Mouse (Mus musculus) MEL (cell line): ENCODE measurements around the gene Cwc27. TPM values are rescaled to one million over a fixed set of nuclear protein-coding genes. Genes with fewer than 3 reads are reported as not detected.

Source experiments
- DNase-seq: peaks from one replicate; pipeline ENCODE4 v3.0.0; 2011; ENCODE audit warnings: low read depth, low spot score
- H3K27ac ChIP-seq: 2 replicates; pipeline ENCODE4 v1.5.1; 2012; ENCODE audit warnings: low read depth, mild to moderate bottlenecking, control low read depth, low read length, moderate library complexity; ENCODE audit not compliant: control insufficient read depth
- H3K27me3 ChIP-seq, 2 experiments: fragments of 150-350 bp in 1 of 2; sonication (generic) in 1 of 2; 2 replicates each; pipeline ENCODE4 v1.6.1; 2012; ENCODE audit warnings: low read length in 2 of 2, mild to moderate bottlenecking in 2 of 2, improper control_type of control experiment in 1 of 2, moderate library complexity in 1 of 2; ENCODE audit not compliant: insufficient read depth in 2 of 2, control insufficient read depth in 1 of 2
- H3K36me3 ChIP-seq, 2 experiments: 2 replicates each; pipeline ENCODE4 v1.6.1; 2012 to 2014; ENCODE audit warnings: low read length in 2 of 2, improper control_type of control experiment in 1 of 2, inconsistent platforms in 1 of 2, mild to moderate bottlenecking in 1 of 2; ENCODE audit not compliant: insufficient read depth in 2 of 2, control insufficient read depth in 1 of 2
- H3K4me1 ChIP-seq, 2 experiments: fragments of 150-350 bp in 1 of 2; sonication (generic) in 1 of 2; 2 replicates each; pipeline ENCODE4 v1.6.1; 2012; ENCODE audit warnings: low read length in 2 of 2, improper control_type of control experiment in 1 of 2, mild to moderate bottlenecking in 1 of 2; ENCODE audit not compliant: insufficient read depth in 2 of 2, control insufficient read depth in 1 of 2
- H3K4me3 ChIP-seq, 2 experiments: fragments of 150-350 bp in 1 of 2; sonication (generic) in 1 of 2; 2 replicates each; pipeline ENCODE4 v1.5.1; 2012; ENCODE audit warnings: low read depth in 2 of 2, low read length in 2 of 2, mild to moderate bottlenecking in 2 of 2, moderate library complexity in 2 of 2, control low read depth in 1 of 2, improper control_type of control experiment in 1 of 2; ENCODE audit not compliant: control insufficient read depth in 1 of 2, insufficient read depth in 1 of 2
- H3K79me2 ChIP-seq: 2 replicates; pipeline ENCODE4 v1.6.1; 2012; ENCODE audit warnings: mild to moderate bottlenecking, low read length, moderate library complexity; ENCODE audit not compliant: control insufficient read depth, poor library complexity, insufficient read depth
- H3K9ac ChIP-seq: 2 replicates; pipeline ENCODE4 v1.6.1; 2012; ENCODE audit warnings: low read depth, mild to moderate bottlenecking, control low read depth, low read length, moderate library complexity; ENCODE audit not compliant: control insufficient read depth, poor library complexity, severe bottlenecking
- H3K9me3 ChIP-seq: fragments of 150-350 bp; sonication (generic); replicated peaks from 2 replicates; pipeline ENCODE4 v1.6.1; 2012; ENCODE audit warnings: mild to moderate bottlenecking, low read length, improper control_type of control experiment, moderate library complexity; ENCODE audit not compliant: insufficient read depth
- BHLHE40 ChIP-seq: IDR thresholded peaks from 2 replicates; pipeline ENCODE4 v1.6.1; 2012; ENCODE audit warnings: low read depth, mild to moderate bottlenecking, inconsistent platforms, low read length, improper control_type of control experiment, borderline replicate concordance
- CHD1 ChIP-seq: IDR thresholded peaks from 2 replicates; pipeline ENCODE4 v1.6.1; 2012; ENCODE audit warnings: low read depth, mild to moderate bottlenecking, inconsistent platforms, low read length, improper control_type of control experiment
- CHD2 ChIP-seq: IDR thresholded peaks from 2 replicates; pipeline ENCODE4 v1.6.1; 2011; ENCODE audit warnings: low read length, improper control_type of control experiment
- ELF1 ChIP-seq: IDR thresholded peaks from 2 replicates; pipeline ENCODE4 v1.6.1; 2014; ENCODE audit warnings: low read depth, mild to moderate bottlenecking, inconsistent platforms, low read length, improper control_type of control experiment, moderate library complexity
- ETS1 ChIP-seq: IDR thresholded peaks from 2 replicates; pipeline ENCODE4 v1.6.1; 2012; ENCODE audit warnings: low read depth, mild to moderate bottlenecking, inconsistent platforms, low read length, improper control_type of control experiment, moderate library complexity
- GATA1 ChIP-seq: IDR thresholded peaks from 2 replicates; pipeline ENCODE4 v1.6.1; 2011; ENCODE audit warnings: low read depth, low read length, improper control_type of control experiment
- HCFC1 ChIP-seq: IDR thresholded peaks from 2 replicates; pipeline ENCODE4 v1.6.1; 2012; ENCODE audit warnings: low read depth, mild to moderate bottlenecking, inconsistent platforms, low read length, improper control_type of control experiment, moderate library complexity
- JUND ChIP-seq: IDR thresholded peaks from 2 replicates; pipeline ENCODE4 v1.6.1; 2011; ENCODE audit warnings: low read depth, mild to moderate bottlenecking, improper control_type of control experiment, low read length
- MAFK ChIP-seq: IDR thresholded peaks from 2 replicates; pipeline ENCODE4 v1.6.1; 2011; ENCODE audit warnings: low read depth, mild to moderate bottlenecking, low read length, improper control_type of control experiment, borderline replicate concordance
- MXI1 ChIP-seq: IDR thresholded peaks from 2 replicates; pipeline ENCODE4 v1.6.1; 2011; ENCODE audit warnings: mild to moderate bottlenecking, low read depth, low read length, improper control_type of control experiment
- NELFE ChIP-seq: IDR thresholded peaks from 2 replicates; pipeline ENCODE4 v1.6.1; 2011; ENCODE audit warnings: low read depth, low read length, improper control_type of control experiment
- NRF1 ChIP-seq: IDR thresholded peaks from 2 replicates; pipeline ENCODE4 v1.6.1; 2014; ENCODE audit warnings: low read depth, mild to moderate bottlenecking, inconsistent platforms, low read length, improper control_type of control experiment, moderate library complexity; ENCODE audit not compliant: poor library complexity, insufficient read depth, severe bottlenecking
- POLR2AphosphoS2 ChIP-seq: IDR thresholded peaks from 2 replicates; pipeline ENCODE4 v1.6.1; 2011; ENCODE audit warnings: low read length, improper control_type of control experiment
- POLR2AphosphoS5 ChIP-seq: IDR thresholded peaks from 2 replicates; pipeline ENCODE4 v1.6.1; 2012; ENCODE audit warnings: low read depth, borderline replicate concordance, mild to moderate bottlenecking, inconsistent platforms, low read length, moderate library complexity, mixed read lengths
- RAD21 ChIP-seq: IDR thresholded peaks from 2 replicates; pipeline ENCODE4 v1.6.1; 2011; ENCODE audit warnings: mild to moderate bottlenecking, low read depth, low read length, improper control_type of control experiment
- RCOR1 ChIP-seq: IDR thresholded peaks from 2 replicates; pipeline ENCODE4 v1.6.1; 2012; ENCODE audit warnings: low read depth, mild to moderate bottlenecking, inconsistent platforms, low read length, improper control_type of control experiment
- SIN3A ChIP-seq: IDR thresholded peaks from 2 replicates; pipeline ENCODE4 v1.6.1; 2012; ENCODE audit warnings: low read length, improper control_type of control experiment, inconsistent platforms
- TAL1 ChIP-seq: IDR thresholded peaks from 2 replicates; pipeline ENCODE4 v1.6.1; 2012; ENCODE audit warnings: mild to moderate bottlenecking, inconsistent platforms, low read length, moderate library complexity, mixed read lengths
- TCF12 ChIP-seq: IDR thresholded peaks from 2 replicates; pipeline ENCODE4 v1.6.1; 2014; ENCODE audit warnings: low read depth, mild to moderate bottlenecking, inconsistent platforms, low read length, improper control_type of control experiment, moderate library complexity
- UBTF ChIP-seq: IDR thresholded peaks from 2 replicates; pipeline ENCODE4 v1.6.1; 2012; ENCODE audit warnings: low read depth, mild to moderate bottlenecking, inconsistent platforms, low read length, improper control_type of control experiment, moderate library complexity, borderline replicate concordance; ENCODE audit not compliant: insufficient read depth
- ZC3H11A ChIP-seq: IDR thresholded peaks from 2 replicates; pipeline ENCODE4 v1.6.1; 2012; ENCODE audit warnings: low read depth, mild to moderate bottlenecking, inconsistent platforms, low read length, improper control_type of control experiment
- ZMIZ1 ChIP-seq: IDR thresholded peaks from 2 replicates; pipeline ENCODE4 v1.6.1; 2012; ENCODE audit warnings: low read depth, mild to moderate bottlenecking, inconsistent platforms, low read length, improper control_type of control experiment, moderate library complexity
- polyA plus RNA-seq, 2 experiments: library from polyadenylated mRNA; stranded (reverse) in 1 of 2; unstranded in 1 of 2; fragments of >175 nt in 1 of 2; fragments of >200 nt in 1 of 2; gene quantifications; 2 replicates each; pipeline versions ENCODE4 v1.2.1 to v1.2.4; 2012; ENCODE audit warnings: low replicate concordance in 2 of 2, low read depth in 1 of 2; ENCODE audit not compliant: insufficient read length in 2 of 2, insufficient read depth in 1 of 2, missing spikeins in 1 of 2
- total RNA-seq: library from RNA; depleted of rRNA; stranded (reverse); fragments of 300-350 nt; gene quantifications from 2 replicates; pipeline ENCODE4 v1.2.3, GENCODE M21; 2012

Gene Cwc27
- total and polyA plus RNA-seq, 3 experiments = 18.3 to 22.0 TPM; not detected in 1

DNA sequence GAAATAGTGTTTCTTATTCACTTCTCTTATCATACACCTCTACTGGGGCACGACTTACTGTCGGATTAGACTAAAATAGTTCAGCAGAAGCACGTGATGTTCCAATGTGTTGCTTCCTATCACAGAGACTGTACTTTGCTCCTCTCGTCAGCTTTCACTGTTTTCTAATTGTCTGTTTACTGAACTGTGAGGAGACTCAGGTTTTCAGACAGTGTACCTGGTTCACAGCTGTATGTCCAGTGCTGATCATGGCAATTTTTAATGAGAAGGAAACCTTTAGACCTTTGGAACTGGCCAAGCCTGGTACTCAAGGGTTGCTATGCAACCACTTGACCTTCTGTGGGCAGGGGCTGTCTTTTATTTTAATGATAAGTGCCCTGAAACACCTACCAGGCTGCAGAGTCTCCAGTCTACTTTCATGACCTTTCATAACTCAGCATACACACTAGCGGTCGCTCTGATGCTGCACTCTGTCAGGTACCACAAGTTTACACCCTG, 180.9 kb downstream of the Cwc27 start:
- no peaks in the 10 kb centered on the region for H3K9me3 ChIP-seq
- no peaks in the 10 kb centered on the region for H3K27me3 ChIP-seq
- H3K4me1 ChIP-seq = no peaks in the 10 kb centered on the region
- no peak overlapping the region for H3K9ac ChIP-seq
- H3K79me2 ChIP-seq = no peaks in the 10 kb centered on the region
- TF ChIP-seq ETS1 = no peak
- TF ChIP-seq NELFE = no peak
- no peak for TF ChIP-seq CHD2
- TF ChIP-seq NRF1 = no peak
- TF ChIP-seq JUND = no peak
- TF ChIP-seq MAFK = no peak
- TF ChIP-seq MXI1 = no peak
- no peak for TF ChIP-seq SIN3A
- TF ChIP-seq POLR2AphosphoS2 = no peak
- no peak for TF ChIP-seq HCFC1
- no peak for TF ChIP-seq UBTF
- no peak for TF ChIP-seq GATA1
- H3K27ac ChIP-seq = no peak overlapping the region
- H3K4me3 ChIP-seq = no peak overlapping the region
- DNase-seq = no peak
- H3K36me3 ChIP-seq = no peaks in the 10 kb centered on the region

- no peaks in the 10 kb centered on the region for H3K9me3 ChIP-seq
- no peak overlapping the region for H3K4me3 ChIP-seq
- H3K79me2 ChIP-seq = no peaks in the 10 kb centered on the region
- no peaks in the 10 kb centered on the region for H3K27me3 ChIP-seq
- no peak for DNase-seq
- no peak overlapping the region for H3K27ac ChIP-seq
- no peaks in the 10 kb centered on the region; a peak in 1 of 4 replicates for H3K36me3 ChIP-seq
- TF ChIP-seq RCOR1 (no peak), ELF1 (no peak), TAL1 (no peak), POLR2AphosphoS5 (no peak), CHD1 (no peak), ZMIZ1 (no peak), RAD21 (no peak), MAFK (no peak), JUND (no peak), TCF12 (no peak), ETS1 (no peak), NRF1 (no peak), BHLHE40 (no peak), ZC3H11A (no peak)
- TF ChIP-seq, all 39 proteins: peak for 0
- Histone ChIP-seq H3K9ac (no peak overlapping the region), H3K4me1 (no peaks in the 10 kb centered on the region)
Observed at GRCm38 (mm10) chr13:104634708-104635107, 182.2 kb downstream of the Cwc27 start.
